Mouse (Mus musculus) left cerebral cortex, postnatal 14 days (tissue): Measurements from ENCODE around the gene Unc13a. TPM values are rescaled to one million over a fixed set of nuclear protein-coding genes. Genes with fewer than 3 reads are reported as not detected.

Experiments
- microRNA-seq, 2 experiments: library from miRNA; unstranded; fragments of <30 nt; microRNA quantifications; one replicate each; pipeline ENCODE4 v1.2.0; 2022
- total RNA-seq, 2 experiments: library from RNA; stranded (reverse); gene quantifications; 2 replicates each; pipeline ENCODE4 v1.2.3; 2021

Gene Unc13a
- total RNA-seq, 2 experiments from 2014 or later: 299 to 337 TPM

Small RNA genes within 50 kb of the gene (microRNA-seq; reads per million reads assigned to microRNA genes)
- 23.0 to 34.7 reads per million in 2 experiments for gene Mir6769b

Other genes starting within 250 kb of the Unc13a start
- 100 to 1,000 TPM; 225 to 230 TPM for gene Abhd8, start 208.1 kb downstream of the Unc13a start, total RNA-seq
- 10 to 100 TPM; 75.5 to 79.8 TPM for gene Mrpl34, start 206.8 kb downstream of the Unc13a start, total RNA-seq
- 100 to 1,000 TPM in 1 of 2 experiments, 10 to 100 TPM in 1; 96.0 to 106 TPM for gene Dda1, start 202.6 kb downstream of the Unc13a start, total RNA-seq
- 10 to 100 TPM; 68.7 to 74.9 TPM for gene Ano8, start 185.8 kb downstream of the Unc13a start, total RNA-seq
- gene Gtpbp3, start 183.7 kb downstream of the Unc13a start, total RNA-seq: 10 to 100 TPM; 29.8 to 30.8 TPM
- gene Plvap, start 160.0 kb downstream of the Unc13a start, total RNA-seq: 1 to 10 TPM; 6.6 to 7.6 TPM
- not detected for gene Ccdc194, start 146.0 kb downstream of the Unc13a start, total RNA-seq
- 1 to 10 TPM; 2.8 to 4.2 TPM for gene Bst2, start 134.3 kb downstream of the Unc13a start, total RNA-seq
- gene Mvb12a, start 128.8 kb downstream of the Unc13a start, total RNA-seq: 10 to 100 TPM; 32.9 to 38.5 TPM
- gene Tmem221, start 112.9 kb downstream of the Unc13a start, total RNA-seq: under 1 TPM in 1 of 2 experiments, not detected in 1; 0.22 TPM
- gene Nxnl1, start 105.2 kb downstream of the Unc13a start, total RNA-seq: under 1 TPM in 1 of 2 experiments, not detected in 1; 0.15 TPM
- gene Slc27a1, start 102.9 kb downstream of the Unc13a start, total RNA-seq: 10 to 100 TPM; 82.0 to 84.3 TPM
- 10 to 100 TPM; 54.4 to 55.4 TPM for gene Pgls, start 79.6 kb downstream of the Unc13a start, total RNA-seq
- gene Fam129c, start 74.1 kb downstream of the Unc13a start, total RNA-seq: 1 to 10 TPM; 3.3 TPM
- 10 to 100 TPM; 59.4 to 64.7 TPM for gene Colgalt1, start 60.8 kb downstream of the Unc13a start, total RNA-seq
- 1 to 10 TPM; 5.6 to 6.4 TPM for gene Jak3, start 4.5 kb upstream of the Unc13a start, total RNA-seq
- gene Insl3, start 17.5 kb upstream of the Unc13a start, total RNA-seq: 1 to 10 TPM; 1.8 to 2.8 TPM
- gene B3gnt3, start 30.0 kb upstream of the Unc13a start, total RNA-seq: under 1 TPM; 0.44 to 0.49 TPM
- gene Fcho1, start 54.0 kb upstream of the Unc13a start, total RNA-seq: 100 to 1,000 TPM; 152 to 156 TPM
- 10 to 100 TPM in 1 of 2 experiments, 1 to 10 TPM in 1; 9.8 to 11.4 TPM for gene Zfp709, start 210.3 kb upstream of the Unc13a start, total RNA-seq
- gene Zfp882, start 236.9 kb upstream of the Unc13a start, total RNA-seq: 10 to 100 TPM; 11.4 to 12.9 TPM
- 10 to 100 TPM; 24.2 to 31.3 TPM for gene Zfp617, start 236.9 kb upstream of the Unc13a start, total RNA-seq